Mouse (Mus musculus) heart, adult 11 months (tissue): Measurements from ENCODE around the gene Rgs5.

Experiments
- DNase-seq: peaks from one replicate; pipeline ENCODE4 v3.0.0; 2022

Rgs5 gene

GRCm38 (mm10) chr1:169655256-169655655 is at the start of gene Rgs5:
Rgs5 (plus strand) TSS chr1:169655501.
- DNase-seq: peak; percentile 97

- DNase-seq: no peak
These were observed 49.1 kb upstream of the Rgs5 start for GRCm38 (mm10) chr1:169606164-169606563.

DNA sequence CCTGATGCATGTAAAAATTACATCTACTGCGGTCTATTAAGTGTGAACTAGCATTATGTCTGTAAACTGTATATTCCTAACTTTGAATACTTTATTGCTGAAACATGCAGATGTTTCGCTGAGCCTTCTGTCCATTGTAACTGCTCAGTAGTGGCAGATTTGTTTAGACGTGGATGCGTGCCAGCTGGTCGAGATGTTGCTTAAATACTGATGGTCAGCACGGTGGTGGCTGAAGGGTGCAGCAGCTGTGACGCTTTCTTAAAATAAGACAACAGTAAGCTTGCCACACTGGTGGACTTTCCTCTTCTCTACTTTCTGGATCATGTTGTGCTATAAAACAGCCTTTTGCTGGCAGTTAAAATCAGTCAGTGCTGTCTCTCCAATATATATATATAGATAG is 25.6 kb upstream of the Rgs5 start:
- no peak for DNase-seq

GRCm38 (mm10) chr1:169637251-169637750 is 18.0 kb upstream of the Rgs5 start:
- DNase-seq: peak; percentile 93

DNA sequence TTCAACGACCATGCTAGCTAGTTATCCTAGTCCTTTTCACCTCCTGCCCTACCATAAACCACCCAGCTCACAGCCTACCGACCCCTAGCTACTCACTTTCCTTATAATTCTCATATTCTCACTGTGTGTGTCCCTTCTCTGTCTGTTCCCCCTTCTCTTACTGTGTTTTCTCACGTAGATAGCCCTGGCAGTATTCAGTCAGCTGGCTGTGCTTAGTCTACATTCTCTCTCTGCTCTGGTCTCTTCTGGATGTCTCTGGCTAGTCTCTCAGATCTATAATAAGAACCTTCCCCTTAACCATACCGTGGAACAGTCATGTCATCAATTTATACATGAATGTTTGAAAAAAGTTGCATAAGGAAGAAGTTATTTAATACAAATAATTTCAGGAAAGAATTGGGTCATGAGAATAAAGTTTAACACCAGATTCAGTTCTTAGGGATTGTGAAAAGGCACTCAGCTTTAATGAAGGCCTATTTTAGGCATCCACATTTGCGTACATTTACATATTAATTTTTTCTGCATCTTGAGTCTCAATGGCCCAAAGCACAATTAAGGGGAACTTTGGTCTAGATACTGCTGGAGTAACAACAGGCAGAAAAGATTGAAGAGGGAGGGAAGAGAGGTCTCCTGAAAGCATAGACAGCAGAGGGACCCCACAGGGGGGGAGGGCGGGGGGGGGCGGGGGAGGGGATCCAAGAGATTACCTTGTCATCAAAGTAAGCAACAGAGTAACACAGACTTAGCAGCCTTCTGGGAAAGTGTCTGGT is 10.2 kb upstream of the Rgs5 start:
- no peak for DNase-seq

GRCm38 (mm10) chr1:169659479-169659878 is 4.2 kb downstream of the Rgs5 start:
- DNase-seq: peak; percentile 76

DNA sequence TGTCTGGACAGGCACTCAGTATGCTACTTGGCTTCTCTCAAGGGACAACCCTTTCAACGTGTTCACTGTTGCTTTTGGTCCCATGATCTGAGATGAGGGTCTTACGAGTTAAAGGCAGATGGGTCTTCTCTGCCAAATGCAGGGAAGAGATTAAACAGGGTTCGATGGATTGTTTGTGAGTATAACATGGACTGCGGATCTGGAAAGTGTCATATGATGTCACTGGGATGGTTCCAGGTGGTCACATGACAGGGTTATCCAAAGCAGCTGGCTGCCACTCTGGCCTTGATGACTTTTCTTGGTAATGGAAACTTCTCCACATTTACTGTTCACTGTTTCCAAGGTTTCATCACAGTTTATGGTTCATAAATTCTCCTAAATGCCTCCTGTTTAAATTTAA is 12.0 kb downstream of the Rgs5 start:
- DNase-seq: peak; percentile 79

DNA sequence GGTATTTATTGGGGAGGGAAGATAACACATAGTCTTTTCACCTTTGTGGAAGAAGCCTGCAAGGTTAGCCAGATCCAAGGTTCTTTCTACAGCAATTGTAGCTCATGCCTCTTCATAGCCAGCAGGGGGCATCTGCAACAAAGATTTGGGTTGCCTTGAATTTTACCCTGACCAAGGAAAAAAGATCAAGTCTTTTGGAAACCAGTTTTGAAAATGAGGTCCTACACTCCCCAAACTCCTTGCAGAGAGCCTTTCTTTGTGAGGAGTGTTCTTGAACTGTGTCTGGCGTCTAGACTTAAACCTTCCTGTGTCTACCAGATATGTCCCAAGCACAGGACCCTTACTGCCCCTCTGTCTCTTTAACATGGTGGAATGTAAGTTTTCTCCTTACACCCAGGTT is 15.4 kb downstream of the Rgs5 start:
- peak; percentile 52 for DNase-seq

GRCm38 (mm10) chr1:169671801-169672200 is 16.5 kb downstream of the Rgs5 start:
- DNase-seq: peak; percentile 78

- DNase-seq: peak; percentile 58
These were observed 17.0 kb downstream of the Rgs5 start for GRCm38 (mm10) chr1:169672272-169672671.

GRCm38 (mm10) chr1:169674116-169674515 is 18.8 kb downstream of the Rgs5 start:
- peak; percentile 30 for DNase-seq

- no peak for DNase-seq
These were observed 21.4 kb downstream of the Rgs5 start for GRCm38 (mm10) chr1:169676751-169677150.

GRCm38 (mm10) chr1:169680455-169681208 is 25.3 kb downstream of the Rgs5 start:
- DNase-seq: no peak

GRCm38 (mm10) chr1:169682775-169683497 is 27.6 kb downstream of the Rgs5 start:
- no peak for DNase-seq

- peak; percentile 95 for DNase-seq
These were observed 30.0 kb downstream of the Rgs5 start for GRCm38 (mm10) chr1:169685257-169685656.

- DNase-seq: no peak
These were observed 37.7 kb downstream of the Rgs5 start for GRCm38 (mm10) chr1:169693040-169693439.

DNA sequence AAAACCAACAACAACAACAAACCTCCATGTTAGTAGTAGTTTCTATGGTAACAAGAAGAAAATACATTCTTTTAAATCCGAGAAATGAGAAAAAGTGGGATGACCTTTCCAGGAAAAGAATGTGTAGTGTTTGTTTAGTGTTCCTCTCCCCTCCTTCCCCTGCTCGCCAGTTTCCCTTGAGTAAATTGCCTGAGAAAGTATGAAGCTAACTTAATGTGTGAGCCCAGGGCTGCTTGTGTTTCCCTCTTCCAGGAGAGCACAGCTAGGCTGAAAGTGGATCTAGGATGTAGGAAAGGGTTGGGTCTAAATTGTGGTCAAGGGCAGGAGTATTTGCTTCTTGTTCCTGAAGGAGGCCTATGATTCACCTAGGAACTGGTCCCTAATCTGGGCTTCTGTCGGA is 38.2 kb downstream of the Rgs5 start:
- no peak for DNase-seq

GRCm38 (mm10) chr1:169695356-169695755 is 40.1 kb downstream of the Rgs5 start:
- DNase-seq: no peak

GRCm38 (mm10) chr1:169697236-169697635 is 41.9 kb downstream of the Rgs5 start:
- DNase-seq: no peak

DNA sequence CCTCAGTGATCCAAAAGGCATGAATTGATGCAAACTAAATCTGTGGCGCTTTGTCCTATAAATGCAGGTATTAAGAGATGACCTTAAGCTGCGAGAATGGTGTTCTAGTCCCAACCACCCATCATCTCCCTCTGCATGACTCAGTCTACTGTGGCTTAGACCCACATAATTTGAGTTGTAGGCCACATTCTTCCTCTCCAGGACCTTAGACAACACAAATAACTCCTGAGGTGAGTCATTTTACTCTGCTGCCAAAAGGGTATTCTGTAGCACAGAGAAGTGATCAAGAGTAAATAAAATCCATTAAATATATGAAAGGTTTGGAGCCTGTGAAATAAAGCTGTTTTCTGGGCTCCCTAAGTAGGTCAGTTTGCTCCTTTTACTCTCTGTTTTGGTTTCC is 43.9 kb downstream of the Rgs5 start:
- no peak for DNase-seq

- no peak for DNase-seq
These were observed 49.2 kb downstream of the Rgs5 start for GRCm38 (mm10) chr1:169704395-169705087.

- DNase-seq: no peak
These were observed 66.5 kb downstream of the Rgs5 start for GRCm38 (mm10) chr1:169721836-169722235.

DNA sequence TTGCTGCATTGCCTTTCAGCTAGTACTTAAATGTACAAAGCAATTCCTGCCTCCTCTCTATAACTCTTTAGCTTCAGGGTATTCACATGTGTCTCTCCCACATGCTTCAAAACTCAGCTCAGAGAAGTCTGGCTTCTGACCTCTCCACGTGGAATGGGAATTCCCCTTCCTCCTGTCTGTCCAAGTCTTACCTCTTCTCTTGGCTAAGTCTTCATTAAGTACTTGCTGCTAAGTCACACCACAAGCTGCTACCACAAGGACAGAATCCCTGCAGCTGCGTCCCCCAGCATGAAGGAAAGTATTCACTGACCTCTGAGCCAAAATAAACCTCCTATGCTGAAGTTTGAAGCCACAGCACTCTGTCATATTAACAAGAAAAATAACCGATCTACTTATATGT is 71.0 kb downstream of the Rgs5 start:
- no peak for DNase-seq
